Mouse (Mus musculus): ENCODE measurements around the gene Tspan10. TPM values are rescaled to one million over a fixed set of nuclear protein-coding genes. Genes with fewer than 3 reads are reported as not detected.

The Tspan10 gene
- total and polyA plus RNA-seq, 2 experiments from 2014 or later = not detected

DNA sequence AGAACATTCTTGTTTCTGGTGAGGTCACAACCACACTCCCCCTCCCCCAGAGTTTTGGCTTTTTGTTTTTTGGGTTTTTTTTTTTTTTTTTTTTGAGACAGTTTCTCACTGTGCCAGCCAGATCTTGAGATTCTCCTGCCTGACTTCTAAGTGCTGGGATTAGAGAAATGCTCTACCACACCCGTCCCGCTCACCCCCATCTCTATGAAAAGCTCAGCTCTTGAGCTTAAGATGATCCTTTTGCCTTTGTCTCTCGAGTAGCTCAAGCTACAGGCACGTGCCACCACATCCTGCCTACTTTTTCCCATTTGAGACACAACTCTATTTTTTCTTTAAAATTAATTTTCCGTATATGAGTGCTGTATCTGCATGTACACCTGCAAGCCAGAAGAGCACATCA, 21.9 kb downstream of the Tspan10 start:
- DNase-seq (ENCODE audit: low spot score) (no peak), ATAC-seq (no peak)
- Histone ChIP-seq H3K36me3 (ENCODE audit: insufficient read depth, low read length) (peaks cover 16% of the 10 kb centered on the region; the same call in 1 of the 2 replicates), H3K27me3 (ENCODE audit: insufficient read depth, low read length) (no peaks in the 10 kb centered on the region), H3K9ac (replicated peaks; ENCODE audit: low read length) (no peak overlapping the region), H3K4me1 (ENCODE audit: insufficient read depth, low read length) (peaks cover 20% of the 10 kb centered on the region), H3K4me2 (ENCODE audit: low read depth, low read length) (no peak overlapping the region), H3K9me3 (ENCODE audit: low read length) (no peaks in the 10 kb centered on the region), H3K4me3 (ENCODE audit: low read length) (no peak overlapping the region), H3K27ac (no peak overlapping the region)
- 91% methylated on average over 5 of the region's 5 CpGs for WGBS
- no peak for TF ChIP-seq CTCF (IDR thresholded peaks at IDR 0.05; ENCODE audit: low read depth)

DNA sequence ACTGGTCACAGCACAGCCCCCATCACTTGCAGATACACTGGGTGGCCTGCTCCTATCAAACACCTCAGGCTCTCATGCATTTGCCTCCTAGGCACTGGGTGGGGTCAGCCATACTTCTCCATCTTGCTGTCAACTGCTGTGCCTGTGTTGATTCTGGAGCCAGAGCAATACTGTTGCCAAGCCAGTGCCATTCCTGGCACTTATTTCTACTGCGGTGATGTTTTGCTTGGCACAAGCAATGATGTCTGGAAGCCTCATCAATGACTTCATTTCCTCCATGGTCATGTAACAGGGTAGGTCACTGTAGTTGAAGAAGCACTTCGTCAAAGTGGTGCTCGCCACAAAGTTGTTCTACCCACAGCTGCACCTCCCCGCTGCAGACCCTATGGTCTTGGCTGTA, 23.1 kb downstream of the Tspan10 start:
- H3K36me3 ChIP-seq (ENCODE audit: insufficient read depth, low read length) = peaks cover 26% of the 10 kb centered on the region
- 91% methylated on average over 4 of the region's 4 CpGs for WGBS
- no peak overlapping the region for H3K27ac ChIP-seq
- H3K27me3 ChIP-seq (ENCODE audit: insufficient read depth, low read length) = no peaks in the 10 kb centered on the region
- no peaks in the 10 kb centered on the region for H3K9me3 ChIP-seq (ENCODE audit: low read length)
- peaks cover 20% of the 10 kb centered on the region for H3K4me1 ChIP-seq (ENCODE audit: insufficient read depth, low read length)
- ATAC-seq (no peak), DNase-seq (ENCODE audit: low spot score) (no peak)
- H3K4me2 ChIP-seq (ENCODE audit: low read depth, low read length) = no peak overlapping the region
- TF ChIP-seq CTCF (IDR thresholded peaks at IDR 0.05; ENCODE audit: low read depth) = no peak
- no peak overlapping the region for H3K9ac ChIP-seq (replicated peaks; ENCODE audit: low read length)
- no peak overlapping the region for H3K4me3 ChIP-seq (ENCODE audit: low read length)

DNA sequence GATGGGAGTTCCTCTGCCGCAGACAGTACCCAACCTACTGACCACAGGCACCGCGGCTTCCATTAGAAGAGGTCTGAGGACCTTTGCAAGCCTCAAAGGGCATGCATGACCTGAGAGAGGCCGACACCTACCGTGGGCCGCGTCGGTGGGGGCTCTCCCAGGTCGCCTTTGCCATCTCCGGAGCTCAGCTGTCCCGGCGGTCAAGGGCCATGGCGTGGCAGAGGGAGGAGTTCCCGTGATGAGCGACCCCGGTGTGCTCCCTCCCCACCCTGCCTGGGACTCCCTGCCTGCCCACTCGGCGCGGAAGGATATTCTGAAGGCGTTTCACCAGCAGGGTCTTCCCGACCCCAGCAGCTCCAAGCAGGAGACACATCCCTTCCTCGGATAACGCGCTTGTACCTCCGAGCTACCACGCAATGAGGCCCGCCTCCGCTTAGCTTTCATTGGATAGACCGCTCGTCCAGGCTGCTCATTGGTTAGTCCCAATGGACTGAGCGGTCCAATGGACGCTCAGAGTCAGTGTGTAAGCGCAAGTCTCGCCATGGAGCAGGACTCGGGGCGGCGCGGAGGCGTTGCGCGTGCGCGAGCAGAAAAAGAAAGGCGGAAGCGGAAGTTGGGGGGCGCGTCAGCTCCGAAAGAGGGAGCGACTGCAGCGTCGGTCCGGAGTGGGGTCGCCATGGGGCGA, 24.7 kb downstream of the Tspan10 start, which contains the start of gene Arl16:
Arl16 (minus strand) TSS at position 557 of the 685 bp plus-strand sequence.
- peak; percentile 19; the same call in 1 of the 2 replicates for TF ChIP-seq CTCF (IDR thresholded peaks at IDR 0.05; ENCODE audit: low read depth)
- peaks cover 29% of the 10 kb centered on the region for H3K36me3 ChIP-seq (ENCODE audit: insufficient read depth, low read length)
- H3K27ac ChIP-seq = peak within 1 kb of the TSS; percentile 91
- H3K27me3 ChIP-seq (ENCODE audit: insufficient read depth, low read length) = no peaks in the 10 kb centered on the region
- H3K9me3 ChIP-seq (ENCODE audit: low read length) = no peaks in the 10 kb centered on the region
- H3K9ac ChIP-seq (replicated peaks; ENCODE audit: low read length) = peak within 1 kb of the TSS; percentile 93
- WGBS = under 1% methylated on average over 53 of the region's 54 CpGs
- H3K4me3 ChIP-seq (ENCODE audit: low read length) = peak within 1 kb of the TSS; percentile 98
- peak; percentile 100 for ATAC-seq
- peak within 1 kb of the TSS; percentile 88 for H3K4me2 ChIP-seq (ENCODE audit: low read depth, low read length)
- peak; percentile 99 for DNase-seq (ENCODE audit: low spot score)
- peaks cover 20% of the 10 kb centered on the region for H3K4me1 ChIP-seq (ENCODE audit: insufficient read depth, low read length)

DNA sequence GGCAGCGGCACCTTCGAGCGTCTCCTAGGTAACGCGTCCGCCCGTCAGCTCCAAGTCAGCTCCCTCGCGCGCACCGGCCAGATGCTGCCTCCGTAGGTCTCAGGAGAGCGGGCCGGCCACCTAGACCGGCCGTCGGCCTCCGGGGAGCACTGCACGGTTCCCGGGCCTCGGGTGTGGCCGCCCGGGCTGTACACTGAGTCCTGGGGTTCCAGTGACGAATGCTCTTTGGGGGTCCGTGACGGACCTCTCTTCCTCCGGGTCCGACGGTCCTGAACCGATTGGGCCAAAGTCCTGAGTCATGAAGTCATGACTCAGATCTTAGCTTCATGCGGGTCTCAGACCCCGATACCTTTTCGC, 25.3 kb downstream of the Tspan10 start:
- H3K36me3 ChIP-seq (ENCODE audit: insufficient read depth, low read length) = peaks cover 30% of the 10 kb centered on the region
- DNase-seq (ENCODE audit: low spot score) = no peak
- peak overlapping the region; percentile 98 for H3K4me3 ChIP-seq (ENCODE audit: low read length)
- no peaks in the 10 kb centered on the region for H3K9me3 ChIP-seq (ENCODE audit: low read length)
- no peak for TF ChIP-seq CTCF (IDR thresholded peaks at IDR 0.05; ENCODE audit: low read depth)
- no peak for ATAC-seq
- peaks cover 20% of the 10 kb centered on the region for H3K4me1 ChIP-seq (ENCODE audit: insufficient read depth, low read length)
- H3K4me2 ChIP-seq (ENCODE audit: low read depth, low read length) = peak overlapping the region; percentile 88
- H3K27me3 ChIP-seq (ENCODE audit: insufficient read depth, low read length) = no peaks in the 10 kb centered on the region
- peak overlapping the region; percentile 93 for H3K9ac ChIP-seq (replicated peaks; ENCODE audit: low read length)
- WGBS = 2% methylated on average over 33 of the region's 33 CpGs
- H3K27ac ChIP-seq = peak overlapping the region; percentile 73

DNA sequence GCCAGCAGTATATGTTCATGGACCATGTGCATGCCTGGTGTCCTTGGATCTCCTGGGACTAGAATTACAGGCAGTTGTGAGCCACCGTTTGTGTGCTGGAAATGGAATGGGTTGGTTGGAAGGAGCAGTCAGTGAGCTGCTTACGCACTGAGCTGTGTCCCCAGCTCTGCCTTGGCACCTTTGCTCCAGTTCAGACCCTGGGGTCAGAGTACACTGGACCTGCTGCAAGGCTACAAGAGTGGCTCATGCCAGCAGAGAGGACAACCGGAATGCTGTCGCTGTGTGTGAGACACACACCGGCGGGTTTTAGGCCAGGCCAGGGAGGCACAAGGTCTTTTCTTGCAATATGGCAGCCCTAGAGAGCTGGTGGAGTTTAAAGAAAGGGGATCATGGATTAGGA, 29.6 kb downstream of the Tspan10 start:
- Histone ChIP-seq H3K27ac (no peak overlapping the region), H3K4me3 (ENCODE audit: low read length) (no peak overlapping the region), H3K4me2 (ENCODE audit: low read depth, low read length) (no peak overlapping the region), H3K4me1 (ENCODE audit: insufficient read depth, low read length) (0 out of 2 replicates have a peak, but pooled peaks cover 7% of the 10 kb centered on the region), H3K9ac (replicated peaks; ENCODE audit: low read length) (no peak overlapping the region), H3K9me3 (ENCODE audit: low read length) (no peaks in the 10 kb centered on the region), H3K27me3 (ENCODE audit: insufficient read depth, low read length) (no peaks in the 10 kb centered on the region), H3K36me3 (ENCODE audit: insufficient read depth, low read length) (peaks cover 60% of the 10 kb centered on the region)
- TF ChIP-seq CTCF (IDR thresholded peaks at IDR 0.05; ENCODE audit: low read depth) = no peak
- DNase-seq (ENCODE audit: low spot score) (no peak), ATAC-seq (no peak)
- 96% methylated on average over 6 of the region's 6 CpGs for WGBS

DNA sequence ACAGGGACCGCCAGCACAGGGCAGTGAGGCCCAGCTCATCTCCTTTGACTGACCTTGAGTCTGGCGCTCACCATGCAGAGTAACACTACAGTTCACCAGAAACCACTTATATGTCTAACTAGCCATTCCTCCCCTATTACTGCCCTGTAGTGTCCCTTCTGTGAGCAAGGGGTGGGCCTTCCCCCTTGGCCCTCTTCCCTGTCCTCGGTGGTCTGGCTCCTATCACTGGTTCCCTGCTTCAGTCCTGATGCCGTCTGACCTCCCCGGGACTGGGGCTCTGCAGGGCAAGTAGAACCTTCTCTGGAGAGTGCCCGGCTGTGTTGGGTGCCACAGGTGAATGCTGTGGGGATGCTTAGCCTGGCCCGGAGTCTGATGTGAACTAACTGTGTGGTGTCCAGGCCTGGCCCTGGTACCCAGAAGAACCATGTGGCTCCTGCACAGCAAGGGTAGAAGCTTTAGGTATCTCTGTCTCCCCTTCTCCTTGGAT, 41.0 kb downstream of the Tspan10 start:
- 88% methylated on average over 7 of the region's 7 CpGs for WGBS
- no peaks in the 10 kb centered on the region for H3K9me3 ChIP-seq (ENCODE audit: low read length)
- H3K4me1 ChIP-seq (ENCODE audit: insufficient read depth, low read length) = peaks cover 9% of the 10 kb centered on the region; the same call in 1 of the 2 replicates
- no peaks in the 10 kb centered on the region for H3K27me3 ChIP-seq (ENCODE audit: insufficient read depth, low read length)
- DNase-seq (ENCODE audit: low spot score) (no peak), ATAC-seq (no peak)
- H3K9ac ChIP-seq (replicated peaks; ENCODE audit: low read length) = peak overlapping the region; percentile 92
- H3K4me2 ChIP-seq (ENCODE audit: low read depth, low read length) = peak overlapping the region; percentile 81; the same call in 1 of the 2 replicates
- H3K36me3 ChIP-seq (ENCODE audit: insufficient read depth, low read length) = peaks cover 54% of the 10 kb centered on the region
- H3K4me3 ChIP-seq (ENCODE audit: low read length) = peak overlapping the region; percentile 97; the same call in 1 of the 2 replicates
- H3K27ac ChIP-seq = peak overlapping the region; percentile 88
- no peak for TF ChIP-seq CTCF (IDR thresholded peaks at IDR 0.05; ENCODE audit: low read depth)

Measured in hindbrain, postnatal 0 days (tissue).